Mouse (Mus musculus) forebrain, embryonic 13.5 days (tissue): ENCODE measurements around the gene Tppp2. TPM values are rescaled to one million over a fixed set of nuclear protein-coding genes. Genes with fewer than 3 reads are reported as not detected.

ENCODE experiments used
- ATAC-seq: fragments of 200-750 bp; cut with Nextera tagmentation; 2 replicates; pipeline ENCODE4 v1.8.0; 2017
- H3K27ac ChIP-seq: fragments of 300-500 bp; sonication (generic); 2 replicates; pipeline ENCODE4 v1.5.1; 2015; ENCODE audit warnings: inconsistent platforms, mild to moderate bottlenecking, moderate library complexity
- H3K27me3 ChIP-seq: fragments of 300-500 bp; sonication (generic); 2 replicates; pipeline ENCODE4 v1.6.1; 2015; ENCODE audit warnings: mild to moderate bottlenecking, inconsistent platforms
- H3K36me3 ChIP-seq: fragments of 300-500 bp; sonication (generic); 2 replicates; pipeline ENCODE4 v1.6.1; 2015; ENCODE audit warnings: mild to moderate bottlenecking, inconsistent platforms; ENCODE audit not compliant: poor library complexity, severe bottlenecking
- H3K4me1 ChIP-seq: fragments of 300-500 bp; sonication (generic); 2 replicates; pipeline ENCODE4 v1.6.1; 2015; ENCODE audit warnings: inconsistent platforms
- H3K4me2 ChIP-seq: fragments of 300-500 bp; sonication (generic); 2 replicates; pipeline ENCODE4 v1.6.1; 2015; ENCODE audit warnings: inconsistent platforms, mild to moderate bottlenecking, moderate library complexity
- H3K4me3 ChIP-seq: fragments of 300-500 bp; sonication (generic); 2 replicates; pipeline ENCODE4 v1.5.1; 2015; ENCODE audit warnings: mild to moderate bottlenecking, inconsistent platforms
- H3K9ac ChIP-seq: fragments of 300-500 bp; sonication (generic); 2 replicates; pipeline ENCODE4 v1.6.1; 2015; ENCODE audit warnings: mild to moderate bottlenecking, inconsistent platforms
- H3K9me3 ChIP-seq: fragments of 300-500 bp; sonication (generic); replicated peaks from 2 replicates; pipeline ENCODE4 v1.6.1; 2016; ENCODE audit warnings: inconsistent platforms
- WGBS: fragments of 180-500 bp; shearing (Covaris S2); methylation state at CpG from one replicate; pipeline ENCODE4 v1.1.7; 2015; 5-methylcytosine and 5-hydroxymethylcytosine counted together
- polyA plus RNA-seq: library from polyadenylated mRNA; unstranded; fragments of >200 nt; fragmentation: Nextera tagmentation; extraction: Ambion mirVana; gene quantifications from 2 replicates; pipeline ENCODE4 v1.2.1, GENCODE M21; 2015

Tppp2 gene
- not detected in 2 replicates for polyA plus RNA-seq

GRCm38 (mm10) chr14:51918125-51918524 lies at the start of gene Tppp2:
Gene Tppp2, plus strand, starts transcription at chr14:51918425.
- 96% methylated on average over 4 of the region's 4 CpGs for WGBS

DNA sequence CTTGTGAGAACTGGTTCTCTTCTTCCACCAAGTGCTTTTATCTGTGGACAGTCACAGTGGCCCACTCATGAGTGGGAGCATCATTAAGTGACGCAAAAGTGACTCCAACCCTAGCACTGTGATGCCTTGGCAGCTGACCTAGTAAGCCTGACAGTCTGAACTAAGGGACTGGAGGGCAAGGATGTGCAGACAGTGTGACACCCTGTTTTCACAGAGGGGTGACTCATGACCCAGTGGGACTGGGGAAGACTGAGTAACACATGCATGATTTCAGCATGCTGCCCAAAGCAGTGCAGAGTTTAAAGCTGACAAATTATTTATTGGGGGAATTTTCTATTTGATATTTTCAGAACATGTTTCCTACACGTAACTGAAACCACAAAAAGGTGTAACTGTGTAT lies 47.5 kb upstream of the Tppp2 start:
- Histone ChIP-seq H3K4me1 (no peaks in the 10 kb centered on the region), H3K27me3 (no peaks in the 10 kb centered on the region), H3K36me3 (no peaks in the 10 kb centered on the region), H3K4me2 (no peak overlapping the region), H3K4me3 (no peak overlapping the region), H3K9me3 (no peaks in the 10 kb centered on the region), H3K27ac (no peak overlapping the region), H3K9ac (no peak overlapping the region)
- ATAC-seq: no peak
- WGBS: 73% methylated on average over 2 of the region's 2 CpGs

More at GRCm38 (mm10) chr14:51918125-51918524, at the start of gene Tppp2:
- Histone ChIP-seq H3K27me3 (no peaks in the 10 kb centered on the region), H3K36me3 (no peaks in the 10 kb centered on the region), H3K4me3 (no peak within 1 kb of the TSS), H3K4me1 (peaks cover 23% of the 10 kb centered on the region), H3K4me2 (no peak within 1 kb of the TSS), H3K27ac (no peak within 1 kb of the TSS), H3K9me3 (no peaks in the 10 kb centered on the region), H3K9ac (no peak within 1 kb of the TSS)
- no peak for ATAC-seq

DNA sequence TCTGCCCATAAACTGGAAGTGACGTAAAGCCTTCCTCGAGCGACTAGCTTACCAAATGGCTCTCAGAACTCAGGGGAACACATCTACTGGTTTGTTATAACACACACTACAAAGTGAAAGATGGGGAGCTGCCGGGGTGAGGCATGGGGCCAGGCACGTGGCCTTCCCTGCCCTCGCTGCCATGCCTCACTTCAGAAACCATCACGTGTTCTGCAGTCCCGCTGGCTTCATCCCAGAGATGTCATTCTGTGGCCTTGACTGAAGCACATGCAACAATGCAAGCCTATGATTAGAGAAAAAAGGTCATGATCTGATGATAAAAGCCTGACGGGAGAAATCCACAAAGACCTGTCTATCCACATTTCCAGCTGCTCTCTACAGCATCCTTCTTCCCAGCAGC lies 46.5 kb upstream of the Tppp2 start:
- H3K27ac ChIP-seq: no peak overlapping the region
- H3K4me2 ChIP-seq: no peak overlapping the region
- H3K27me3 ChIP-seq: no peaks in the 10 kb centered on the region
- no peak for ATAC-seq
- no peaks in the 10 kb centered on the region for H3K4me1 ChIP-seq
- no peak overlapping the region for H3K4me3 ChIP-seq
- 79% methylated on average over 9 of the region's 9 CpGs for WGBS
- H3K36me3 ChIP-seq: no peaks in the 10 kb centered on the region
- no peaks in the 10 kb centered on the region for H3K9me3 ChIP-seq
- H3K9ac ChIP-seq: no peak overlapping the region

- Histone ChIP-seq H3K27me3 (no peaks in the 10 kb centered on the region), H3K27ac (no peak overlapping the region), H3K9me3 (no peaks in the 10 kb centered on the region), H3K4me3 (no peak overlapping the region), H3K4me1 (no peaks in the 10 kb centered on the region), H3K9ac (no peak overlapping the region), H3K36me3 (no peaks in the 10 kb centered on the region), H3K4me2 (no peak overlapping the region)
- 84% methylated on average over 3 of the region's 3 CpGs for WGBS
- ATAC-seq: no peak
Observed at GRCm38 (mm10) chr14:51877517-51877916, 40.7 kb upstream of the Tppp2 start.

GRCm38 (mm10) chr14:51883527-51884030 lies 34.6 kb upstream of the Tppp2 start:
- ATAC-seq: peak; percentile 46
- Histone ChIP-seq H3K27ac (peak overlapping the region; percentile 78; the same call in 1 of the 2 replicates), H3K4me2 (peak overlapping the region; percentile 82), H3K4me3 (peak overlapping the region; percentile 73), H3K9me3 (no peaks in the 10 kb centered on the region), H3K27me3 (no peaks in the 10 kb centered on the region), H3K9ac (peak overlapping the region; percentile 58; the same call in 1 of the 2 replicates), H3K4me1 (peaks cover 18% of the 10 kb centered on the region), H3K36me3 (peaks cover 20% of the 10 kb centered on the region)
- WGBS: 0% methylated on average over 4 of the region's 4 CpGs

DNA sequence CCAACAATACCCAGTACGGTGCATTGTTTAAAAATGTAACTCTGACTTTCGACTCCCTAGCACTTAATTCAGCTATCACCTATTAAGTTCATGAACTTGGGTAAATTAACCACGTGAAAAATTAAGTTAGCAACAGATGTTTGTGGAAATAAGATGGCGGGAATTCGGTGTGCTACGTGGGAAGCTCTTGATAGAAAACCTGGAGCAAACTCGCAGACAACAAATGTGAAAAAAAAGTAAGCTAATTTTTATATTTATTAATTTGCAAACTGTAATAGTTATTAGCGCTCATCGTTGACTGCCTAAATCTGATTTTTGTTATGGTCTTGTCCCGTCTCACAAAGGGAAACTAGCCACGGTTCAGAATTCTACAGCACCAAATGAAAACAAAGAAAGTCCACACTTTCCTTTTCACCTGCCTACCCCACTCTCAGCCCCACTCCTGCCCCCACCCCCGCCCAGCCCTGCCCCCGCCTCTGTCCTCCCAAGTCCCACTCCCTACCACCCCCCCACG lies 34.1 kb upstream of the Tppp2 start:
- peaks cover 25% of the 10 kb centered on the region for H3K36me3 ChIP-seq
- H3K27me3 ChIP-seq: no peaks in the 10 kb centered on the region
- WGBS: 1% methylated on average over 14 of the region's 14 CpGs
- H3K4me2 ChIP-seq: peak overlapping the region; percentile 82
- peaks cover 18% of the 10 kb centered on the region for H3K4me1 ChIP-seq
- peak overlapping the region; percentile 78 for H3K27ac ChIP-seq
- H3K9ac ChIP-seq: peak overlapping the region; percentile 58
- no peaks in the 10 kb centered on the region for H3K9me3 ChIP-seq
- peak overlapping the region; percentile 73 for H3K4me3 ChIP-seq
- ATAC-seq: peak; percentile 54

GRCm38 (mm10) chr14:51884598-51885331 lies 33.5 kb upstream of the Tppp2 start, which contains the start of gene Mettl17:
Gene Mettl17, plus strand, starts transcription at chr14:51884842.
- peaks cover 18% of the 10 kb centered on the region for H3K4me1 ChIP-seq
- WGBS: under 1% methylated on average over 43 of the region's 43 CpGs
- ATAC-seq: peak; percentile 99

GRCm38 (mm10) chr14:51886051-51886450 lies 32.2 kb upstream of the Tppp2 start:
- H3K4me3 ChIP-seq: peak overlapping the region; percentile 73; the same call in 1 of the 2 replicates
- H3K9ac ChIP-seq: no peak overlapping the region; the same call in 1 of the 2 replicates
- peaks cover 45% of the 10 kb centered on the region for H3K36me3 ChIP-seq
- H3K9me3 ChIP-seq: no peaks in the 10 kb centered on the region
- whole genome bisulfite sequencing: 45% methylated on average over 6 of the region's 6 CpGs
- H3K4me1 ChIP-seq: peaks cover 18% of the 10 kb centered on the region
- no peak for ATAC-seq
- H3K4me2 ChIP-seq: peak overlapping the region; percentile 82
- no peaks in the 10 kb centered on the region for H3K27me3 ChIP-seq
- H3K27ac ChIP-seq: no peak overlapping the region

More at GRCm38 (mm10) chr14:51884598-51885331, 33.5 kb upstream of the Tppp2 start, which contains the start of gene Mettl17:
- H3K27me3 ChIP-seq: no peaks in the 10 kb centered on the region
- H3K9ac ChIP-seq: peak within 1 kb of the TSS; percentile 79
- H3K27ac ChIP-seq: peak within 1 kb of the TSS; percentile 78
- peak within 1 kb of the TSS; percentile 82 for H3K4me2 ChIP-seq
- peaks cover 32% of the 10 kb centered on the region for H3K36me3 ChIP-seq
- peak within 1 kb of the TSS; percentile 73 for H3K4me3 ChIP-seq
- H3K9me3 ChIP-seq: no peaks in the 10 kb centered on the region

- Histone ChIP-seq H3K4me2 (no peak overlapping the region), H3K4me1 (peaks cover 18% of the 10 kb centered on the region), H3K9me3 (no peaks in the 10 kb centered on the region), H3K36me3 (peaks cover 78% of the 10 kb centered on the region), H3K9ac (no peak overlapping the region), H3K4me3 (no peak overlapping the region), H3K27ac (no peak overlapping the region), H3K27me3 (no peaks in the 10 kb centered on the region)
- 92% methylated on average over 6 of the region's 6 CpGs for WGBS
- no peak for ATAC-seq
Observed at GRCm38 (mm10) chr14:51889833-51890232, 28.4 kb upstream of the Tppp2 start.

- ATAC-seq: no peak
- H3K4me2 ChIP-seq: no peak within 1 kb of the TSS
- no peak within 1 kb of the TSS for H3K27ac ChIP-seq
- no peaks in the 10 kb centered on the region for H3K27me3 ChIP-seq
- H3K4me1 ChIP-seq: no peaks in the 10 kb centered on the region
- peaks cover 76% of the 10 kb centered on the region for H3K36me3 ChIP-seq
- H3K9ac ChIP-seq: 0 out of 2 replicates have a peak within 1 kb of the TSS, but pooled peaks have one; percentile 5
- no peak within 1 kb of the TSS for H3K4me3 ChIP-seq
- H3K9me3 ChIP-seq: no peaks in the 10 kb centered on the region
- 91% methylated on average over 9 of the region's 9 CpGs for WGBS
Observed at GRCm38 (mm10) chr14:51892191-51892939, 25.9 kb upstream of the Tppp2 start, which contains the start of gene Slc39a2. Gene Slc39a2, plus strand, starts transcription at chr14:51892889.

GRCm38 (mm10) chr14:51893094-51893794 lies 25.0 kb upstream of the Tppp2 start:
- Histone ChIP-seq H3K27ac (no peak overlapping the region), H3K27me3 (no peaks in the 10 kb centered on the region)
- WGBS: 23% methylated on average over 10 of the region's 10 CpGs

More at GRCm38 (mm10) chr14:51893094-51893794, 25.0 kb upstream of the Tppp2 start:
- no peak overlapping the region for H3K4me2 ChIP-seq
- no peaks in the 10 kb centered on the region for H3K9me3 ChIP-seq
- ATAC-seq: no peak
- H3K4me1 ChIP-seq: no peaks in the 10 kb centered on the region
- no peak overlapping the region for H3K4me3 ChIP-seq
- H3K36me3 ChIP-seq: peaks cover 67% of the 10 kb centered on the region
- H3K9ac ChIP-seq: 0 out of 2 replicates have a peak overlapping the region, but pooled peaks have one; percentile 5
